Mouse (Mus musculus) thymus, adult 2 months (tissue): ENCODE data around the gene Dvl2. TPM values are rescaled to one million over a fixed set of nuclear protein-coding genes. Genes with fewer than 3 reads are reported as not detected.
A peak's percentile ranks its signal among the peaks of the same experiment; 100 is the strongest.

Experiments used
- DNase-seq: peaks from one replicate; pipeline ENCODE4 v3.0.0; 2021
- H3K27ac ChIP-seq: fragments of 200-500 bp; 2 replicates; pipeline ENCODE4 v1.5.1; 2012; ENCODE audit warnings: low read length, control low read depth; ENCODE audit not compliant: control insufficient read depth, insufficient read depth
- H3K27me3 ChIP-seq: fragments of 200-500 bp; 2 replicates; pipeline ENCODE4 v1.6.1; 2012; ENCODE audit warnings: mild to moderate bottlenecking, low read length, moderate library complexity, mixed read lengths; ENCODE audit not compliant: control insufficient read depth, insufficient read depth
- H3K36me3 ChIP-seq: fragments of 200-500 bp; 2 replicates; pipeline ENCODE4 v1.6.1; 2012; ENCODE audit warnings: mild to moderate bottlenecking, low read length, moderate library complexity; ENCODE audit not compliant: control insufficient read depth, insufficient read depth
- H3K4me1 ChIP-seq: fragments of 200-500 bp; replicated peaks from 2 replicates; pipeline ENCODE4 v1.6.1; 2012; ENCODE audit warnings: low read length; ENCODE audit not compliant: control insufficient read depth, insufficient read depth
- H3K4me3 ChIP-seq: fragments of 200-500 bp; 2 replicates; pipeline ENCODE4 v1.5.1; 2012; ENCODE audit warnings: mild to moderate bottlenecking, low read length, control low read depth, moderate library complexity; ENCODE audit not compliant: control insufficient read depth, insufficient read depth
- CTCF ChIP-seq: fragments of 200-500 bp; IDR thresholded peaks from 2 replicates; pipeline ENCODE4 v1.5.1; 2012; ENCODE audit warnings: mild to moderate bottlenecking, control low read depth, low read length, moderate library complexity, borderline replicate concordance; ENCODE audit not compliant: control insufficient read depth, poor library complexity, insufficient read depth; ENCODE audit errors: extremely low read depth
- POLR2A ChIP-seq: fragments of 200-500 bp; IDR thresholded peaks from 2 replicates; pipeline ENCODE4 v1.6.1; 2012; ENCODE audit warnings: mild to moderate bottlenecking, low read length, control low read depth, moderate library complexity; ENCODE audit not compliant: control insufficient read depth, poor library complexity, insufficient read depth; ENCODE audit errors: extremely low read depth
- WGBS: fragments of 180-500 bp; shearing (Covaris S2); methylation state at CpG from one replicate; pipeline ENCODE4 v1.1.7; 2018; 5-methylcytosine and 5-hydroxymethylcytosine counted together
- polyA plus RNA-seq: library from polyadenylated mRNA; depleted of rRNA; stranded (reverse); fragments of >200 nt; gene quantifications from 2 replicates; pipeline ENCODE4 v1.2.3, GENCODE M21; 2012

Gene Dvl2
- polyA plus RNA-seq, 1 experiment: 52.4 TPM

- 2% methylated on average over 42 of the region's 44 CpGs for WGBS
- Histone ChIP-seq H3K4me3 (peak overlapping the region; percentile 88), H3K27me3 (no peaks in the 10 kb centered on the region), H3K36me3 (peaks cover 17% of the 10 kb centered on the region), H3K27ac (peak overlapping the region; percentile 91), H3K4me1 (peaks cover 15% of the 10 kb centered on the region)
- DNase-seq: peak; percentile 90
- TF ChIP-seq POLR2A (peak; percentile 70; the same call in 1 of the 2 replicates), CTCF (no peak)
Observed at GRCm38 (mm10) chr11:69997070-69997509, 3.3 kb upstream of the Dvl2 start.

DNA sequence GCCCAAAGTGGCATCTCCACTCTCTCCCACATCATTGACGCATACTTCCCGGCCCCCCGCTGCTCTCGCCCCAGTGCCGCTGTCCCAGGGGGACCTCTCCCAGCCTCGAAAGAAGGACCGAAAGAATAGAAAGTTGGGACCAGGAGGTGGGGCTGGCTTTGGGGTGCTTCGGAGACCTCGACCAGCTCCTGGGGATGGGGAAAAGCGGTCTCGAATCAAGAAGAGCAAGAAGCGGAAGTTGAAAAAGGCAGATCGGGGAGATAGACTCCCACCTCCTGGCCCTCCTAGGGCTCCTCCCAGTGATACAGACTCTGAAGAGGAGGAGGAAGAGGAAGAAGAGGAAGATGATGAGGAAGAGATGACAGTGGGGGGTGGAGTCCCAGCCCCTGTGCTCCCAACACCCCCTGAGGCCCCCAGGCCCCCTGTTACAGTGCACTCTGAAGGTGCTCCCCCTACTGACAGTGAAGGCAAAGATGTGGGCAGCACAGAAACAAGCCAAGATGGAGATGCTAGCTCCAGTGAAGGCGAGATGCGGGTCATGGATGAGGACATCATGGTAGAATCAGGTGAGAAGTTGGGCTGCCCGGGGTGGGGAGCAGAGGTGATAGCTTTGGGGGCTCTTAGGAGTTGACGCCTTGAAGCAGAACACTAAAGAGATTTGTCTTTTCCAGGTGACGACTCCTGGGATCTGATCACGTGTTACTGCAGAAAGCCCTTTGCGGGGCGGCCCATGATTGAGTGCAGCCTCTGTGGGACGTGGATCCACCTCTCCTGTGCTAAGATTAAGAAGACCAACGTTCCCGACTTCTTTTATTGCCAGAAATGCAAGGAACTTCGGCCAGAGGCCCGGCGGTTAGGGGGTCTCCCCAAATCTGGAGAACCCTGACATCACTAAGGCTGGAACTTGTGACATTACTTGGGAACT is 1.6 kb upstream of the Dvl2 start:
- DNase-seq: peak; percentile 35
- Histone ChIP-seq H3K27me3 (no peaks in the 10 kb centered on the region), H3K4me3 (no peak overlapping the region), H3K4me1 (peaks cover 13% of the 10 kb centered on the region), H3K27ac (no peak overlapping the region), H3K36me3 (peaks cover 17% of the 10 kb centered on the region)
- 95% methylated on average over 27 of the region's 27 CpGs for WGBS
- TF ChIP-seq CTCF (no peak), POLR2A (no peak)

DNA sequence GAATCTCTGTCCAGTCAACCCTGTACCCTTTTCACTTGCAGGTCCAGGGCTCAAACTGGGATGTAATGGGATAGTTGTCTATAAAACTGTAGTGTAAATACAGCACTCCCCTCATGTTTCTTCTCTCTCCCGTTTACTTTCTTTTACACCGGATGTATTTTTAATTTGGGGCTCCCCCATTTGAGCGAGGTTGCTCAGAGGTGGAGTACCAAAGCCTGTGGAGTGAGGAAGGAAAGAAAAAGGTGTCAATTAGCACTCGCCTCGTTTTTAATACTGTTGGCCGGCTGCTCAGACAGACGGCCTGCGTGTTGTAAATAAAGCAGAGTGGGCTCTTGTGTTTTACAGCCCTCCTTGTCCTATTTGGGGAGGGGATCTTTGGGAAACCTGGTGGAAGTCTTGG is 729 bp upstream of the Dvl2 start:
- Histone ChIP-seq H3K27ac (peak overlapping the region; percentile 7; the same call in 1 of the 2 replicates), H3K4me1 (peaks cover 13% of the 10 kb centered on the region), H3K27me3 (no peaks in the 10 kb centered on the region), H3K4me3 (no peak overlapping the region), H3K36me3 (peaks cover 17% of the 10 kb centered on the region)
- TF ChIP-seq CTCF (no peak), POLR2A (no peak)
- WGBS: 89% methylated on average over 8 of the region's 8 CpGs
- no peak for DNase-seq

DNA sequence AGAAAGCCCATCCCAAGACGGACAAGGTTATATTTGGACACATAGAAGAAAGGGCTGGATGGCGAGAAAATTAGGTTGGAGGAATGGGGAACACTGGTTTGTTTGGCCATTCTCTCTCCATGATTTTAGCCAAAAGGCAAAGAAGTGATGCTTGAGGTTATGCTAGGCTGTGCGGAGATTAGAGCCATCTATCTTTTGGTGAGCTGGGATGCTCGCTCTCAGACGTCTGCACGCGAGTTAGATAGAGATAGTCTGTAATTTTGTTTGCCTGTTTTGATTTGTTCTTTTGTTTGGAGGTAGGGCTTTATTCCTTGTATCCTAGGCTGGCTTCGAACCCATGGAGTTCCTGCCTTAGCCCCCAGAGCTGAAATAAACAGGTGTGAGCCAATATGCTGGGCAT is 764 bp downstream of the Dvl2 start:
- WGBS: 17% methylated on average over 8 of the region's 8 CpGs

GRCm38 (mm10) chr11:70001865-70002264 is 1.5 kb downstream of the Dvl2 start:
- Histone ChIP-seq H3K27me3 (no peaks in the 10 kb centered on the region), H3K4me3 (no peak overlapping the region), H3K27ac (no peak overlapping the region), H3K4me1 (peaks cover 24% of the 10 kb centered on the region), H3K36me3 (peaks cover 25% of the 10 kb centered on the region)
- peak; percentile 63 for DNase-seq
- no peak for TF ChIP-seq POLR2A
- TF ChIP-seq CTCF: no peak

More for the DNA sequence above, 764 bp downstream of the Dvl2 start:
- Histone ChIP-seq H3K36me3 (peaks cover 21% of the 10 kb centered on the region), H3K27ac (no peak overlapping the region), H3K4me3 (peak overlapping the region; percentile 59), H3K4me1 (peaks cover 22% of the 10 kb centered on the region), H3K27me3 (no peaks in the 10 kb centered on the region)
- DNase-seq: no peak
- TF ChIP-seq CTCF (no peak), POLR2A (no peak)

DNA sequence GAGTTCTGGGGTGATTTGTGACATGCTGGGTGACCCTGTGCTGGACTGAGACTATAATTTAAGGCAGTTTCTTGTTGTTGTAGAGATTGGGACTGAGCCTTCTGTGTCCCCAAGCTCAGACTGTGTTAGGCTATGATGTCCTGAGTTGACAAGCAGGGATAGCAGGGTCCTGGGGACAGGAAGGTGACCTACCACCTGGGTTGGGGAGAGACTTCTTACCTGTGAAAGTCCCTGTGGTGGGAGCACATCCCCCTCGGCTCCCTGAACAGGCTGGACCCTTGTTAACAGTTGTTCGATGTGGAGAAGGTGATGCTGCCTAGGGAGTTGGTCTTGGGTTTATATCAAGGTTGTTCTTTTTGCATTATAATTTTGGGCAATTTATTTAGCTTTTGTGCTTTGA is 2.1 kb downstream of the Dvl2 start:
- no peak for DNase-seq
- TF ChIP-seq CTCF: no peak
- TF ChIP-seq POLR2A: no peak
- Histone ChIP-seq H3K36me3 (peaks cover 31% of the 10 kb centered on the region), H3K4me3 (no peak overlapping the region), H3K4me1 (peaks cover 22% of the 10 kb centered on the region), H3K27me3 (no peaks in the 10 kb centered on the region), H3K27ac (no peak overlapping the region)
- 95% methylated on average over 2 of the region's 2 CpGs for WGBS

GRCm38 (mm10) chr11:70005521-70005920 is 5.1 kb downstream of the Dvl2 start:
- Histone ChIP-seq H3K36me3 (peaks cover 43% of the 10 kb centered on the region), H3K27me3 (no peaks in the 10 kb centered on the region), H3K4me1 (peaks cover 17% of the 10 kb centered on the region), H3K4me3 (no peak overlapping the region), H3K27ac (no peak overlapping the region)
- peak; percentile 53 for DNase-seq
- 37% methylated on average over 5 of the region's 5 CpGs for WGBS
- TF ChIP-seq CTCF: peak; percentile 47; the same call in 1 of the 2 replicates
- no peak for TF ChIP-seq POLR2A
